Mouse (Mus musculus) kidney, adult 18-20 months (tissue): ENCODE results near the gene Cntrl.

Experiments
- DNase-seq: peaks from one replicate; pipeline ENCODE4 v3.0.0; 2021

Gene Cntrl

GRCm38 (mm10) chr2:35109141-35109923, at the start of gene Cntrl:
TSS of gene Cntrl (plus strand) at chr2:35109492.
- DNase-seq, result peak; percentile 98

- no peak for DNase-seq
Observed at GRCm38 (mm10) chr2:35060256-35060655, 49.0 kb upstream of the Cntrl start.

- no peak for DNase-seq
Observed at GRCm38 (mm10) chr2:35060897-35061296, 48.4 kb upstream of the Cntrl start.

- no peak for DNase-seq
Observed at GRCm38 (mm10) chr2:35061338-35061737, 48.0 kb upstream of the Cntrl start, which contains the start of gene Hc. TSS of gene Hc (minus strand) at chr2:35061438.

- no peak for DNase-seq
Observed at GRCm38 (mm10) chr2:35063333-35064030, 45.8 kb upstream of the Cntrl start.

- DNase-seq, result no peak
Observed at GRCm38 (mm10) chr2:35066525-35067082, 42.7 kb upstream of the Cntrl start.

GRCm38 (mm10) chr2:35067117-35067516, 42.2 kb upstream of the Cntrl start:
- no peak for DNase-seq

- no peak for DNase-seq
Observed at GRCm38 (mm10) chr2:35069124-35069523, 40.2 kb upstream of the Cntrl start.

- no peak for DNase-seq
Observed at GRCm38 (mm10) chr2:35070275-35070674, 39.0 kb upstream of the Cntrl start.

- no peak for DNase-seq
Observed at GRCm38 (mm10) chr2:35072547-35072946, 36.7 kb upstream of the Cntrl start.

- no peak for DNase-seq
Observed at GRCm38 (mm10) chr2:35074328-35074727, 35.0 kb upstream of the Cntrl start.

- DNase-seq, result no peak
Observed at GRCm38 (mm10) chr2:35079166-35079565, 30.1 kb upstream of the Cntrl start.

- no peak for DNase-seq
Observed at GRCm38 (mm10) chr2:35087418-35087817, 21.9 kb upstream of the Cntrl start.

- DNase-seq, result no peak
Observed at GRCm38 (mm10) chr2:35100529-35100928, 8.8 kb upstream of the Cntrl start.

GRCm38 (mm10) chr2:35101443-35101842, 7.8 kb upstream of the Cntrl start, which contains the start of gene AI182371:
TSS of gene AI182371 (minus strand) at chr2:35101543.
- no peak for DNase-seq

GRCm38 (mm10) chr2:35102777-35103176, 6.5 kb upstream of the Cntrl start:
- no peak for DNase-seq

GRCm38 (mm10) chr2:35103558-35103957, 5.7 kb upstream of the Cntrl start:
- DNase-seq, result no peak

GRCm38 (mm10) chr2:35104843-35105242, 4.4 kb upstream of the Cntrl start:
- DNase-seq, result no peak

GRCm38 (mm10) chr2:35107984-35108635, 1.2 kb upstream of the Cntrl start:
- DNase-seq, result no peak

GRCm38 (mm10) chr2:35108712-35109111, 580 bp upstream of the Cntrl start:
- DNase-seq, result no peak

- no peak for DNase-seq
Observed at GRCm38 (mm10) chr2:35109924-35110304, 622 bp downstream of the Cntrl start.

GRCm38 (mm10) chr2:35110521-35110920, 1.2 kb downstream of the Cntrl start:
- no peak for DNase-seq

GRCm38 (mm10) chr2:35124716-35125115, 15.4 kb downstream of the Cntrl start:
- DNase-seq, result no peak
